Mouse (Mus musculus) gonadal fat pad, adult 2 months (tissue): ENCODE results near the gene Gnai3. TPM values are rescaled to one million over a fixed set of nuclear protein-coding genes. Genes with fewer than 3 reads are reported as not detected.

Experiments
- DNase-seq: peaks from one replicate; pipeline ENCODE4 v3.0.0-alpha.2; 2012; ENCODE audit warnings: low read depth
- polyA plus RNA-seq: library from polyadenylated mRNA; depleted of rRNA; stranded (reverse); fragments of >200 nt; gene quantifications from 2 replicates; pipeline ENCODE4 v1.2.3, GENCODE M21; 2012; rRNA removed

Gene Gnai3
- polyA plus RNA-seq = 35.9 and 46.2 TPM in 2 replicates

GRCm38 (mm10) chr3:108145534-108146445 is at the start of gene Gnai3:
Gnai3 (minus strand) TSS chr3:108146146.
- DNase-seq = peak; percentile 46

- no peak for DNase-seq
Measured at GRCm38 (mm10) chr3:108195287-108195686, 49.3 kb upstream of the Gnai3 start.

GRCm38 (mm10) chr3:108193686-108194085 is 47.7 kb upstream of the Gnai3 start:
- no peak for DNase-seq

GRCm38 (mm10) chr3:108189897-108190296 is 44.0 kb upstream of the Gnai3 start:
- no peak for DNase-seq

- DNase-seq = no peak
Measured at GRCm38 (mm10) chr3:108188716-108189490, 43.0 kb upstream of the Gnai3 start.

- DNase-seq = no peak
Measured at GRCm38 (mm10) chr3:108187111-108187795, 41.3 kb upstream of the Gnai3 start.

GRCm38 (mm10) chr3:108186098-108187047 is 40.4 kb upstream of the Gnai3 start, which contains the start of gene Amigo1:
Amigo1 (plus strand) TSS chr3:108186335.
- DNase-seq = no peak

GRCm38 (mm10) chr3:108185460-108186097 is 39.6 kb upstream of the Gnai3 start:
- no peak for DNase-seq

GRCm38 (mm10) chr3:108184742-108185141 is 38.8 kb upstream of the Gnai3 start:
- no peak for DNase-seq

GRCm38 (mm10) chr3:108180514-108180913 is 34.6 kb upstream of the Gnai3 start:
- no peak for DNase-seq

- DNase-seq = no peak
Measured at GRCm38 (mm10) chr3:108178756-108179715, 33.1 kb upstream of the Gnai3 start.

GRCm38 (mm10) chr3:108174672-108175531 is 29.0 kb upstream of the Gnai3 start:
- no peak for DNase-seq

- DNase-seq = no peak
Measured at GRCm38 (mm10) chr3:108169199-108169598, 23.3 kb upstream of the Gnai3 start.

GRCm38 (mm10) chr3:108167499-108167898 is 21.6 kb upstream of the Gnai3 start:
- no peak for DNase-seq

GRCm38 (mm10) chr3:108166486-108167211 is 20.7 kb upstream of the Gnai3 start:
- DNase-seq = no peak

GRCm38 (mm10) chr3:108165532-108166315 is 19.8 kb upstream of the Gnai3 start:
- DNase-seq = no peak

GRCm38 (mm10) chr3:108164807-108165206 is 18.9 kb upstream of the Gnai3 start:
- no peak for DNase-seq
